Mouse (Mus musculus): Measurements from ENCODE around the gene Gm13289. TPM values are rescaled to one million over a fixed set of nuclear protein-coding genes. Genes with fewer than 3 reads are reported as not detected.
"Not testable (repeated sequence)": the region's sequence is repeated elsewhere in the genome, so short reads cannot be mapped to it uniquely, and the experiment has no call there.

Gene Gm13289
- total RNA-seq (2021) = not detected
- long read RNA-seq = 0 reads

GRCm38 (mm10) chr4:88776622-88777021, at the start of gene Gm13289:
Gene Gm13289, plus strand, starts transcription at chr4:88776922.
- DNase-seq (ENCODE audit: low spot score in 2 of 2) = not testable (repeated sequence)

- DNase-seq (ENCODE audit: low spot score in 2 of 2) = no peak
Measured at GRCm38 (mm10) chr4:88727324-88727723, 49.4 kb upstream of the Gm13289 start.

- peak in 1 of 2 experiments; percentile 57 for DNase-seq (ENCODE audit: low spot score in 2 of 2)
Measured at GRCm38 (mm10) chr4:88738480-88738879, 38.2 kb upstream of the Gm13289 start.

- DNase-seq (ENCODE audit: low spot score in 2 of 2) = no peak
Measured at GRCm38 (mm10) chr4:88739036-88739435, 37.7 kb upstream of the Gm13289 start.

GRCm38 (mm10) chr4:88741426-88741825, 35.3 kb upstream of the Gm13289 start:
- DNase-seq (ENCODE audit: low spot score in 2 of 2) = no peak

GRCm38 (mm10) chr4:88742771-88743371, 33.9 kb upstream of the Gm13289 start:
- no peak for DNase-seq (ENCODE audit: low spot score in 2 of 2)

GRCm38 (mm10) chr4:88744207-88744606, 32.5 kb upstream of the Gm13289 start:
- no peak for DNase-seq (ENCODE audit: low spot score in 2 of 2)

GRCm38 (mm10) chr4:88749926-88750325, 26.8 kb upstream of the Gm13289 start:
- no peak for DNase-seq (ENCODE audit: low spot score in 2 of 2)

GRCm38 (mm10) chr4:88754818-88755340, 21.8 kb upstream of the Gm13289 start, which contains the start of gene Gm13271:
Gene Gm13271, plus strand, starts transcription at chr4:88754868.
- DNase-seq (ENCODE audit: low spot score in 2 of 2) = peak; percentile 64 to 72

- DNase-seq (ENCODE audit: low spot score in 2 of 2) = not testable (repeated sequence)
Measured at GRCm38 (mm10) chr4:88756581-88757513, 19.9 kb upstream of the Gm13289 start.

- peak; percentile 90 to 95 for DNase-seq (ENCODE audit: low spot score in 2 of 2)
Measured at GRCm38 (mm10) chr4:88757628-88758031, 19.1 kb upstream of the Gm13289 start.

GRCm38 (mm10) chr4:88758751-88759150, 18.0 kb upstream of the Gm13289 start:
- DNase-seq (ENCODE audit: low spot score in 2 of 2) = peak in 1 of 2 experiments; percentile 10

GRCm38 (mm10) chr4:88759610-88760268, 17.0 kb upstream of the Gm13289 start, which contains the start of gene Gm13283:
Gene Gm13283, plus strand, starts transcription at chr4:88760119.
- peak in 1 of 2 experiments; percentile 17 for DNase-seq (ENCODE audit: low spot score in 2 of 2)

- DNase-seq (ENCODE audit: low spot score in 2 of 2) = peak; percentile 21 to 48
Measured at GRCm38 (mm10) chr4:88760431-88760830, 16.3 kb upstream of the Gm13289 start.

- peak; percentile 61 to 71 for DNase-seq (ENCODE audit: low spot score in 2 of 2)
Measured at GRCm38 (mm10) chr4:88761776-88762175, 14.9 kb upstream of the Gm13289 start.

GRCm38 (mm10) chr4:88762341-88762740, 14.4 kb upstream of the Gm13289 start:
- peak in 1 of 2 experiments; percentile 17 for DNase-seq (ENCODE audit: low spot score in 2 of 2)

- peak in 1 of 2 experiments; percentile 16 for DNase-seq (ENCODE audit: low spot score in 2 of 2)
Measured at GRCm38 (mm10) chr4:88763384-88764018, 13.2 kb upstream of the Gm13289 start.

- DNase-seq (ENCODE audit: low spot score in 2 of 2) = not testable (repeated sequence)
Measured at GRCm38 (mm10) chr4:88773534-88773933, 3.2 kb upstream of the Gm13289 start, which contains the start of gene Gm13290. Gene Gm13290, plus strand, starts transcription at chr4:88773834.

GRCm38 (mm10) chr4:88779550-88779949, 2.8 kb downstream of the Gm13289 start, which contains the start of gene Gm13272:
Gene Gm13272, plus strand, starts transcription at chr4:88779850.
- not testable (repeated sequence) for DNase-seq (ENCODE audit: low spot score in 2 of 2)

- DNase-seq (ENCODE audit: low spot score in 2 of 2) = not testable (repeated sequence)
Measured at GRCm38 (mm10) chr4:88780320-88780719, 3.6 kb downstream of the Gm13289 start.

Data from layer of hippocampus, adult 18-20 months (tissue).